Mouse (Mus musculus) liver, adult 2 months (tissue): ENCODE data around the gene Plxna1. TPM values are rescaled to one million over a fixed set of nuclear protein-coding genes. Genes with fewer than 3 reads are reported as not detected.

Source experiments
- DNase-seq: peaks from one replicate; pipeline ENCODE4 v3.0.0-alpha.2; 2011; ENCODE audit warnings: low read depth, low spot score; ENCODE audit errors: extremely low read depth
- H3K27ac ChIP-seq: fragments of 200-500 bp; replicated peaks from 2 replicates; pipeline ENCODE4 v1.5.1; 2012; ENCODE audit warnings: low read depth, mild to moderate bottlenecking, control low read depth, inconsistent platforms, low read length; ENCODE audit not compliant: insufficient read depth
- H3K27me3 ChIP-seq: fragments of 200-500 bp; 2 replicates; pipeline ENCODE4 v1.6.1; 2012; ENCODE audit warnings: mild to moderate bottlenecking, moderate library complexity, low read length, inconsistent platforms; ENCODE audit not compliant: control insufficient read depth, insufficient read depth
- H3K36me3 ChIP-seq: fragments of 200-500 bp; 2 replicates; pipeline ENCODE4 v1.6.1; 2012; ENCODE audit warnings: low read length, inconsistent platforms; ENCODE audit not compliant: control insufficient read depth, insufficient read depth
- H3K4me1 ChIP-seq: fragments of 200-500 bp; 2 replicates; pipeline ENCODE4 v1.6.1; 2011; ENCODE audit warnings: low read length; ENCODE audit not compliant: control insufficient read depth, insufficient read depth
- H3K4me3 ChIP-seq: fragments of 200-500 bp; 2 replicates; pipeline ENCODE4 v1.5.1; 2011; ENCODE audit warnings: low read depth, mild to moderate bottlenecking, control low read depth, low read length, moderate library complexity; ENCODE audit not compliant: insufficient read depth
- H3K79me2 ChIP-seq: fragments of 200-500 bp; 2 replicates; pipeline ENCODE4 v1.6.1; 2012; ENCODE audit warnings: inconsistent platforms, mild to moderate bottlenecking, low read length, moderate library complexity; ENCODE audit not compliant: control insufficient read depth, insufficient read depth
- H3K9ac ChIP-seq: fragments of 200-500 bp; 2 replicates; pipeline ENCODE4 v1.6.1; 2012; ENCODE audit warnings: low read depth, mild to moderate bottlenecking, control low read depth, inconsistent platforms, low read length
- CTCF ChIP-seq: fragments of 200-500 bp; IDR thresholded peaks from 2 replicates; pipeline ENCODE4 v1.5.1; 2011; ENCODE audit warnings: low read depth, low read length, control low read depth
- POLR2A ChIP-seq: fragments of 200-500 bp; IDR thresholded peaks from 2 replicates; pipeline ENCODE4 v1.6.1; 2011; ENCODE audit warnings: low read length, control low read depth; ENCODE audit not compliant: insufficient read depth; ENCODE audit errors: extremely low read depth
- WGBS: fragments of 180-500 bp; shearing (Covaris S2); methylation state at CpG from one replicate; pipeline ENCODE4 v1.1.7; 2018; 5-methylcytosine and 5-hydroxymethylcytosine counted together
- polyA plus RNA-seq: library from polyadenylated mRNA; depleted of rRNA; stranded (reverse); fragments of >200 nt; gene quantifications from 2 replicates; pipeline ENCODE4 v1.2.3, GENCODE M21; 2012
- total RNA-seq: library from RNA; depleted of rRNA; stranded (reverse); fragments of >200 nt; gene quantifications from 2 replicates; pipeline ENCODE4 v1.2.3, GENCODE M21; 2014

Gene Plxna1
- total and polyA plus RNA-seq, 2 experiments: 2.6 to 6.5 TPM

GRCm38 (mm10) chr6:89359771-89360708 is 2.4 kb downstream of the Plxna1 start:
- H3K4me1 ChIP-seq: peaks cover 7% of the 10 kb centered on the region; the same call in 1 of the 2 replicates
- H3K36me3 ChIP-seq: no peaks in the 10 kb centered on the region
- H3K9ac ChIP-seq: no peak overlapping the region
- WGBS: 85% methylated on average over 20 of the region's 20 CpGs
- DNase-seq: no peak
- no peaks in the 10 kb centered on the region for H3K27me3 ChIP-seq
- no peak for TF ChIP-seq CTCF
- no peak for TF ChIP-seq POLR2A
- H3K79me2 ChIP-seq: peaks cover 26% of the 10 kb centered on the region
- H3K4me3 ChIP-seq: no peak overlapping the region
- no peak overlapping the region for H3K27ac ChIP-seq

- Histone ChIP-seq H3K4me1 (peaks cover 7% of the 10 kb centered on the region; the same call in 1 of the 2 replicates), H3K4me3 (no peak overlapping the region), H3K27me3 (no peaks in the 10 kb centered on the region), H3K79me2 (peaks cover 26% of the 10 kb centered on the region), H3K9ac (no peak overlapping the region), H3K27ac (no peak overlapping the region), H3K36me3 (no peaks in the 10 kb centered on the region)
- peak; percentile 34 for DNase-seq
- WGBS: 60% methylated on average over 3 of the region's 3 CpGs
- TF ChIP-seq POLR2A (no peak), CTCF (no peak)
Measured at GRCm38 (mm10) chr6:89359192-89359591, 3.2 kb downstream of the Plxna1 start.

- no peak overlapping the region for H3K27ac ChIP-seq
- WGBS: 82% methylated on average over 7 of the region's 7 CpGs
- H3K4me1 ChIP-seq: peaks cover 3% of the 10 kb centered on the region; the same call in 1 of the 2 replicates
- TF ChIP-seq CTCF: no peak
- TF ChIP-seq POLR2A: no peak
- H3K79me2 ChIP-seq: peaks cover 10% of the 10 kb centered on the region; the same call in 1 of the 2 replicates
- no peaks in the 10 kb centered on the region for H3K27me3 ChIP-seq
- no peak overlapping the region for H3K9ac ChIP-seq
- H3K36me3 ChIP-seq: no peaks in the 10 kb centered on the region
- H3K4me3 ChIP-seq: no peak overlapping the region
- no peak for DNase-seq
Measured at GRCm38 (mm10) chr6:89355661-89356060, 6.8 kb downstream of the Plxna1 start.

GRCm38 (mm10) chr6:89354726-89355125 is 7.7 kb downstream of the Plxna1 start:
- no peak overlapping the region for H3K27ac ChIP-seq
- no peaks in the 10 kb centered on the region for H3K27me3 ChIP-seq
- DNase-seq: no peak
- H3K79me2 ChIP-seq: peaks cover 3% of the 10 kb centered on the region; the same call in 1 of the 2 replicates
- H3K36me3 ChIP-seq: no peaks in the 10 kb centered on the region
- peaks cover 3% of the 10 kb centered on the region; the same call in 1 of the 2 replicates for H3K4me1 ChIP-seq
- TF ChIP-seq POLR2A (no peak), CTCF (no peak)
- H3K4me3 ChIP-seq: no peak overlapping the region
- H3K9ac ChIP-seq: no peak overlapping the region
- 88% methylated on average over 12 of the region's 12 CpGs for WGBS

DNA sequence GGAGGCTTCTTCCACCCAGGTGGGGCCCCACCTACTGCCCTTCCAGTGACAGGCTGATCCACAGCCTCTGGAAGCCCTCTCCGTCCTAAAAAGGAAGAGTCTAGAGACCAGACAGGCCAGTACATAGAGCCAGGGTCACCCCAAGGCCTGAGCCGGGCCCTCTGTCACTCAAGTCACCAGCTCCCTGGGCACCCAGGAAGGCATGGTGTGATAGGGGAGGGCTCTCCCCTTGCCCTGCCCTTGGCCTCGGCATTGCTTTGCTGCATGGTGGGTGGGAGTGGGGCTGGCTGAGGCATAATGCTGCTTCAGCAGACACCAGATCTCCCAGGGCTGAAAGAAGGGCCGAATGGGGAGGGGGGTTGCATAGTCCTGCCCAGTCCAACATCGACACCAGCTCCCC is 8.3 kb downstream of the Plxna1 start:
- Histone ChIP-seq H3K79me2 (peaks cover 3% of the 10 kb centered on the region; the same call in 1 of the 2 replicates), H3K4me1 (no peaks in the 10 kb centered on the region), H3K36me3 (no peaks in the 10 kb centered on the region), H3K4me3 (no peak overlapping the region), H3K27me3 (no peaks in the 10 kb centered on the region), H3K9ac (no peak overlapping the region), H3K27ac (no peak overlapping the region)
- WGBS: 89% methylated on average over 5 of the region's 5 CpGs
- TF ChIP-seq POLR2A (no peak), CTCF (no peak)
- DNase-seq: no peak

DNA sequence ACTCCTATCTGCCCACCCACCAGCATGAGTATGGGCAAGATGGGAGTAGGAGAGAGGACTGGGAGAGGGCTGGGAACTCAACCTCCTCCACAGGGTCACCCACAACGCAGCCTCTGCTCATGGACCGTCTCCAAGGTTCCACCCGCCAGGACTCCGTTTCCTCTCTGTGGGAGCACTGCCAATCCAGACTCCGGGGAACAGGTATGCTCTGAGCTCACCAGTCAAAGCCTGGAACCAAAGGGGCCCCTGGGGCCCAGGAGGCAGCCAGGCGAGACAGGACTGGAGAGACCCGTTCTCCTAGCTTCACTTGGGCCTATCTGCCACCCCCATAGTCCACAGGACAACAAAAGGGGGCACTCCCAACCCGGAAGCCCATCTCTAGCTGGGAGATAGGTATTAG is 9.3 kb downstream of the Plxna1 start:
- H3K27ac ChIP-seq: no peak overlapping the region
- no peaks in the 10 kb centered on the region for H3K4me1 ChIP-seq
- DNase-seq: no peak
- WGBS: 63% methylated on average over 8 of the region's 8 CpGs
- no peaks in the 10 kb centered on the region for H3K36me3 ChIP-seq
- TF ChIP-seq CTCF (no peak), POLR2A (no peak)
- H3K9ac ChIP-seq: no peak overlapping the region
- H3K4me3 ChIP-seq: no peak overlapping the region
- H3K27me3 ChIP-seq: no peaks in the 10 kb centered on the region
- H3K79me2 ChIP-seq: peaks cover 3% of the 10 kb centered on the region; the same call in 1 of the 2 replicates
